Mouse (Mus musculus) heart, postnatal 36 days (tissue): ENCODE data around the gene Snap47. TPM values are rescaled to one million over a fixed set of nuclear protein-coding genes. Genes with fewer than 3 reads are reported as not detected.
A peak's percentile ranks its signal among the peaks of the same experiment; 100 is the strongest.

Experiments used
- DNase-seq, 2 experiments: peaks; one replicate each; pipeline ENCODE4 v3.0.0; 2021 to 2022
- intact Hi-C: fragments of 180-260 bp; cut with DNase I; formaldehyde crosslinking; loops from one replicate; pipeline ENCODE4 v1.15.1; 2025
- total RNA-seq, 2 experiments: library from RNA; stranded (reverse); gene quantifications; 2 replicates each; pipeline ENCODE4 v1.2.3; 2021

The Snap47 gene
- 10 to 100 TPM; 33.0 to 37.7 TPM for total RNA-seq

DNA sequence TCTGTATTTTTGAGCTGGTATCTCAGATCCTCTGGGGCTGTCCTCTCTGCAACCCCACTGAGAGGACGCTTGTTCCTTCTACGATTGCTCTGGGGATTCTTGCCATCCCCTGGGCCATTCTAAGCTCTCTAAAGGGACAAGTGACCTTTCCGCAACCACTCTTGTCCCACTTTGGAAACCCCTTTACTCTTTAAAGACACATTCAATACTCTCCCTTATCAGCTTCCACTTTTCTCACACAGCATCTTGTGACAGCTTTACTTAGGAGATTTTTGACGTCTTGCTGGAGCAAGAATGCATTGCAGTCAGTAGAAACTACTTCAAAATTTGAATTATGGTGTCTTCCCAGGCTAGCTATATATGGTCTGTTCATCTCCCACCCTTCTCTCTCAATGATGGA lies at the start of gene Snap47:
TSS of gene Snap47 (minus strand) at position 101 of the 400 bp plus-strand sequence.
- intact Hi-C loops: loop anchor here (2.0 kb wide), 1 partner anchor 22 kb away; the partner anchor contains the start of gene Zfp867
- no peak for DNase-seq

DNA sequence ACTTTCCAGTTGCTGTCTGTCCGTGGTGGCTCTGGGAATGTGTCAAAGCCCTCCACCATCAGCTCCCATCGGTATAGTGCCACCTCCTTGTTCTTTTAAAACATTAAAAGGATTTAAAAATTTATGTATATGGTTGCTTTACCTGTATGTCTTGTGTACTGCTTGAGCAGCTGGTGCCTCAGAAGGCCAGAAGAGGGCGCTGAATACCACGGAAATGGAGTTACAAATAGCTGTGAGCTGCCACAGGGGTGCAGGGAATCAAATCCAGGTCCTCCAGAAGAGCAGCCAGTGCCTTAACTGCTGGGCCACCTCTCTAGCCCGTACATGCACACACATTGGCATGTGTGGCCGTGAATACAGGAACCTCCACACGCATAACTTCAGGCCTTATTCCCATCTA lies 46.8 kb upstream of the Snap47 start:
- DNase-seq: no peak
- intact Hi-C loops: no loop called here

DNA sequence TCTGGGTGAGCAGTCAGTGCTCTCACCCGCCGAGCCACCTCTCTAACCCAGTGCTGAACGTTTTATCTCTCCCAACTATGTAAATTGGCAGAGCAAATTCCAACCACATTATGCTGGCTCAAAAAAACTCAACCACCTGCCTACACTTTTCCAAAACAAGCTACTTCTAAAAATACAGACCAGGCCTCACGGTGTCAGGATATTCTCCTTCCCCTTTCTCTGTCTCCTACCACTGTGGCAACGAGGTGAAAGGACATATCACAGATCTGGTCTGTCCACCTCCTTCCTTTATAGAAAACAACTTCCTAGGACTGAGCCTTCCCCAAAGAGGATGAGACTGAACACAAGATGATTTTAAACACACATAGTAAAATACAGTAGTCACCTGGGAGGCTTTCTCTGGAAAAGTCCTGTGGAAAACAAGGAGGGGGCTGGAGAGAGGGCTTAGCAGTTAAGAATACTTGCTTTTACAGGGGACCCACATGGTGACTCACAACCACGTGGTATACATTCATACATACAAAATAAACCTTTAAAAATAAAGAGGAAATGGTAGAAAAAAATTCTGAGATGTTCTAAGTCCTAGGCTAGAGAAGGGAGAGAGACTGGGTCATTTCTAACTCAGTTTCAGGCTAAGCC lies 45.8 kb upstream of the Snap47 start:
- DNase-seq: no peak
- intact Hi-C loops: no loop called here

DNA sequence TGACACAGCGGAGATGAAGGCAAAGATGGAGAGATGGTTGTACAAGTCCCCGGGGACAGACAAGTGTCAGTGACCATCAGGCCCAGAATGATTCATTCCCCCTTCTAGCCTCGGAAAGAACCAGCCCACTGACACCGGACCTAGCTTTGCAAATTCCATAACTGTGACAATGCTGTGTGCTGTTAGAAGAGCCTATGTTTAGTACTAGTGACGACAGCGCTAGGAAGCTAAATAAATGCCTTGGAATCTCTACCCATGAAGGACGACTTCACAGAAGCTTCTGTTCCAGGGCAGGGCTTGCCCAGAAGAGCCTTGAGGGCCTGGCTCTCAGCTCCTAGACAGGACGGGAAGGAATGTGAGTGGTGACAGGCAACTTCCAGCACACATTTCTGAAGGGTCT lies 35.2 kb upstream of the Snap47 start:
- DNase-seq: no peak
- intact Hi-C loops: no loop called here

DNA sequence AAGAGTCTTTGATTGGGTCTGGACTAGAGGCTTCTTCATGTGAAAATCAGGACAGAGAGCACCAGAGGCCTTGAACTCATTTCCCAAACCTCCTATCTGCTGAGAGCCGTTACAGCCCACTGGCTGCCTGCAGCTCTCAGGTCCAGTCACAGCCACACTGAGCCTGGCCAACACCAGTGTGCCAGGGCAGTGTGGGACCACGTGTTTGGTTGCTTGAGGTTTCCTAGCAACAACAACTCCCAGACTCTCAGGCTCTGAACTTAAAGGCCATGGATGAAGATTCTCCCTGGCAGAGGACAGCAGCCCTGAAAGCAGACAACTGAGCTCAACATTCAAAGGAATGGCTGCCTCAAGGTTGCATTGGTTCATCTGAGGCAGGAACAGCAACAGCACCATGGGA lies 34.7 kb upstream of the Snap47 start:
- DNase-seq: no peak
- intact Hi-C loops: no loop called here

DNA sequence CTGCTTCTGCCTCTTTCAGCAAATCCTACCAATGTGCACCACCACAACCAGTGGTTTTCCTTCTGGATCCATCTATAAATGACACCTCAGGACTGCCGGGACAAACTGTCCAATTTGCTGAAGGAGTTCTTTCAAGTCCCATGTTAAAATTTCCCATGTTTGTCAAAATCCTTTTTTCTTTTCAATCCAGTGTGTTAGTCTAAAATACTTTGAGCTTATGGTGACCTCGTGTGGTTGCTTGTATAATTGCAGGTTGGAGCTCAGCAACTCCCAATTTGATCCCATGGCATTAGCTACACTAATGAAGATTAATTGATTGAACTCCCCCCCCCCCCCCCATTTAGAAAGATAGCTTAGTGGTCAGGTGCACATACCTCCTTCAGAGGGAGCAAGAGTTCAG lies 32.2 kb upstream of the Snap47 start:
- peak; percentile 62 to 63 for DNase-seq
- intact Hi-C loops: loop anchor here (1.0 to 5.0 kb wide), 3 partner anchors 175 to 246 kb away; no protein-coding TSS in a partner anchor

DNA sequence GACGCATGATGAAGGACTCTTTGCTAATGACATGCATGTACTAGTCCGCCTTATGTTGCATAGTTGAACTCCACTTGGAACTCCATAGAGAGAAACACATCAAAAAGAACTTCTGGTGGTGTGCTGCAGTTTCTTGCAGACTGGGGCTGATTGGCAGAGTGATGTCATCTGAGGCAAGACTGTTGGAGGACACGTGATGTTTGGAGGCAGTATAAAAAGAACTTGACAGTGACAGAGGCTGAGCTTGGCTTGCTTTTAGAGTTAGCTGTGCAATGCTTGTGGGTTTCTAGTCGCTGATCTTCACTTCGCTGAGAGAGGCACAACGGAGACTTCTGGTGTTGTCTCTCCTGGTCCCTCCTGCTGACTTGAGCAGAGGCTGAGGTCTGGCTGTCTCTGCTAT lies 26.3 kb upstream of the Snap47 start:
- intact Hi-C loops: no loop called here
- no peak for DNase-seq

DNA sequence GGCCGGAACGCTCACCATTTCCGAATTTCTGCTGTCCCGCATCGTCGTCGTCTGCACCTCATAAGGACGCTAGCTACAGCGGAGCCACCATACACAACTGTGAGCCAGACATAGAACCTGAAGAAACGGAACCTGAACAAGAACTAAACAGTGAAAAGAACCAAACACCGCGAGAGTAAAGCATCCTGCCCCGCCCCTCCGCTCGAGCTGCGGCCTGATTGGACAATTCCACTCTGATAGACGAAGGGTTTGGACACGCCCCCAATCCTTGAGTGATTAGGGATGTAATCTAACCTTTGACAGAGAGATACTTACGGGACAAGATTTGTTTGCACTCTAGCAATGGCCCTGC lies 21.3 kb upstream of the Snap47 start, which contains the start of gene Zfp867:
TSS of gene Zfp867 (minus strand) at position 149 of the 352 bp plus-strand sequence.
- DNase-seq: peak; percentile 80 to 84
- intact Hi-C loops: loop anchor here (2.0 kb wide), 1 partner anchor 22 kb away; the partner anchor contains the start of genes Jmjd4 and Snap47

DNA sequence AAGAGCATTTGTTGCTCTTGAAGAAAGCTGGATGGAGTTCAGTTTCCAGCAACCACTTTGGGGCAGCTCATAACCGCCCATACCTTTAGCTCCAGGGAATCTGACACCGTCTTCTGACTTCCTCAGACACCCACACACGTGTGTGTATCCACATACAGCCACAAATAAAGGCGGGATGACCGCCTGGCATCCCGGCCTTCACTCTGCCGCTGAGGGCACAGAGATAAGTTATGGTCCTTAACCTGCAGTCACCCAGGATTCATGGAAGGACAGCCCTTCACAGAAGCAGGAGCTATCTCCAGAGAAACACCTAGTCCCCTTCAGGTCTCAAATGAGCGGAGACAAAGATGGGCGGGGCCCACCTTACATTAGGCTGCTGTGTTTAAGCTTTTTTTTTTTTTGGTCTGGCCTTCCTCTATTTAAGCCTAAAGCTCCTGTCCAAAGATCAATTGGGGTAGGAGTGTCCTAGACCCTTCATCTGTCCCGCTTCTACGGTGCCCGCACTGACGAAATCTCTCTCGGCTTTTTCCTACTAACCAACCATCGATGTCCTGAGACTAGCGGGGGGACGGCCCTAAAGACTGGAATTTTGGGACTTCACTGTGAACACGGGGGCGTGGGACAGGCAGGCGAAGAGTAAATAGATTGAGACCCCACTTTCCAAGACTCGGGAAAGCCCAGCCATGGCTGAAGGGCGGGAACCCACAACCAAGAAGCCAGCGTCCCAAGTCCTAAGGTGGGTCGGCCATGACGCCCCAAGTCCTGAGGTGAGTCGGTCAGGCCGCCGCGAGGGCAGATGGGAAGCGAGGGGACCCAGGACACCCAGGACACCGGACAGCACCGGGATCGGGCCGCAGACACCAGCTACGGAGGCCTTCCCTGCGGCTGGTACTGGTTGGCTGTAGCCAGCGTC lies 20.7 kb upstream of the Snap47 start:
- no peak for DNase-seq

DNA sequence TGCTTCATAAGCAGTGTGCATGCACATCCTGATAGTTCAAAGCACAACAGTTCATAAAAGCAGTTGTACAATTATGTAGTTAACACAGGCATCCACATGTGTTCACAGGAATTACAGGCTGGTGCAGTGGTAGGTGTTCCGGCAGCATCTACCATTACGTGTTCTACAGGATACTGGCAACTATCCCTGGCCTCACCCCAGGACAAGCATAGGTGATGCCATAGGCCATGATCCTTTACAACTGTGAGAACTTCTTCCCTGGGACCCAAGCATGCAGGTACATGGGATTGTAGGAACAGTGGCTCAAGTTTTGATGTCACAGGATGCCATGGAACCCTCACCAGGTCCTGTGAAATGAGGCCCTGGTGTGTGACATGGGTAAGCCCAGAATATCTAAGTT lies 9.5 kb upstream of the Snap47 start:
- intact Hi-C loops: no loop called here

More for the DNA sequence above, 20.7 kb upstream of the Snap47 start:
- intact Hi-C loops: loop anchor here (2.0 kb wide), 1 partner anchor 21 kb away; the partner anchor contains the start of genes Jmjd4 and Snap47

DNA sequence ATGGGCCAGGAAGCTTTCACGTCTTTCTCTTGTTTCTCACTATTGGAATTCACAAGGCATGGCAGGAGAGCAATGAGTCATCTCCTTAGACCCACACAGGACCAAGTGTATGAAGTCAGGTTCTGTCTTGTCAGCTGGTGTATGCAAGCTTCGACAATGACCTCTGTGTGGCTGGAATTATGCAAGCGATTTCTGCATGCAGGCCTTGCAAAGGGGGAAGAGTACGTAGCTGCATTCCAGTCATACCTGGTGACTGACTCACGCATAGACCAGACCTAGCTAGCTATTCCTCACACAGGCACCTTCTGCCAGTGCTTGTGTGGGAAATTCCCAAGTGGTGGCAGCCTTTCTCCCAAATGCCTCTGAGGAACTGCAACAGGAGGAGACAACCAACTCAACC lies 8.0 kb upstream of the Snap47 start:
- DNase-seq: peak; percentile 33 to 38
- intact Hi-C loops: no loop called here

More for the DNA sequence above, 9.5 kb upstream of the Snap47 start:
- no peak for DNase-seq

DNA sequence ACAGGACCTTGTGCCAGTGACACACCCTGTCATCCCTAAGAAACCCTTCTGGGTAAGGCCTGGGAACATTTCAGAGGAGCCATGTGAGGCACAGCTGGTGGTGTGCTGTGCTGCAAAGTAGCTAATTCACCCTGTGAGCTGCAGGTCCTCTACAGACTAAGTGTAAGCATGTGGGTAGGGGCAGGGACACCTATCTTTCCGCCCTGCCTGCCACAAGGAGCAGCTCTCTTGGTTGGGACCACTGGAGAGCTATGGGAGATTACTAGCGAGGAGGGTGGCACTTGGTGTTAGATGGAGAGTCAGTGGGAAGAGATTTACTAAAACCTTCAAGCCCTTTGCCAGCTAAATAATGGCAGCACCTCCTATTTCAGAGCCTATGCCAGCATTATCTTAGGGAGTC lies 5.9 kb upstream of the Snap47 start:
- DNase-seq: no peak
- intact Hi-C loops: loop anchor here (2.0 kb wide), 1 partner anchor 28 kb away; no protein-coding TSS in a partner anchor

DNA sequence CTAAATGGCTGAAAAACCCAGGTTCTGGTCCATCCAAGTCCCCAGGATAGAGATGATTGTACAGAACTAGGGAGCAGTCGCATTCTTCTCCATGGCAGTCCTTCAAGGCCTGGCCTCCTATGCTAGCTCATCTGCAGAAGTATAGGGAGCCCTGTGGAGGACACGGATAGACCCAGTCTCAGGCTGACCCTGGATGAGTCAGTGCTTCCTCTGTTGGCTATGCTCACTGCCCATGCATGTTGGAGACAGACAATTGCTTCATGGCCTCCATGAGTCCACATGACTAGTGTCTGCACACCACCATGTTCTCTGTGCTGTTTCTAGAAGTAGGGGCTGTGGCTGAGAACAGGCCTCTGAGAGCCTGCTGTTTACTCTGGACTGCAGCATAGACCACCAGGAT lies 5.4 kb upstream of the Snap47 start:
- intact Hi-C loops: loop anchor here (2.0 kb wide), 1 partner anchor 28 kb away; no protein-coding TSS in a partner anchor
- no peak for DNase-seq

DNA sequence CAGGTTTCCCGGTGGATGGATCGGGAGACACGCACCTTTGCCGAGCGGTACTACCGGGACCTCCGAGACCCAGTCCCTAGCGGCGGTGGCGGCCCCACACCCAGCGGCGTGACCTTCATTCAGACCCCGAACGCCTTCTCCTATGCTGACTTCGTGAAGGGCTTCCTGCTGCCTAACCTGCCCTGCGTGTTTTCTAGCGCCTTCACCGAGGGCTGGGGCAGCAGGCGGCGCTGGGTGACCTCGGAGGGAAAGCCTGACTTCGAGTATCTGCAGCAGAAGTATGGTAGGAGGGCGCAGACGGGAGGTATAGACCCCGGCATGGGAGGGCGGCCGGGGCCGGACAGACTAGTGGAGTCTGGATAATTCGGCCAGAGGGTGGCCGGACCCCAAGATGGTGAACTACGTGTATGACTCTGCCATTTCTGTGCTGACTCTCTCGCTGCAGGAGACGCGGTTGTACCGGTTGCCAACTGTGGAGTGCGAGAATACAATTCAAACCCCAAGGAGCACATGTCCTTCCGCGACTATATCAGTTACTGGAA lies 685 bp downstream of the Snap47 start:
- no peak for DNase-seq
- intact Hi-C loops: loop anchor here (2.0 kb wide), 1 partner anchor 22 kb away; the partner anchor contains the start of gene Zfp867

DNA sequence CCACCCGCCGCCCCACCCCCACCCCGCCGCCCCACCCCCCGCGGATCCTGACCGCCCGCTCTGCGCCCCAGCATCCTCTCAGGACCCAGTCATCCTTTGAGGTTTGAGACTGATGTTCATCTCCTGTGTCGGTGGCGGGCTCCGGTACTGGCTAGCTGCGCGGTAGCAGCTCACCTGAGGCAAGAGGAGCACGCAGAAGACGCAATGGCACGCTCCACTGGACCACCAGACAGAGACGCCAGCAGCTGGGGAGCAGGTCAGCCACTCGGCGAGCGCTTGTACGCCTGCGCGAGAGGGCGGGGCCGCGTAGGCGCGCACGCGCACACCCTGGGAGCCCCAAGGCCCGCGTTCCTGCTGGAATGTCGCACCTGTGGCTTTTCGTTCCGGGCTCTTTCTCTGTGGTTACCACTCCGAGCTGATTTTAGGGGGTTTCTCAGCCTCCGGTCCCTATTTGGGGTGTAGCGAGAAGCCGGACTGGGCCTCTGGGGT lies 1.2 kb downstream of the Snap47 start, which contains the start of gene Jmjd4:
TSS of gene Jmjd4 (plus strand) at position 305 of the 489 bp plus-strand sequence.
- peak; percentile 92 to 95 for DNase-seq
- intact Hi-C loops: loop anchor here (2.0 kb wide), 1 partner anchor 23 kb away; the partner anchor contains the start of gene Zfp867

DNA sequence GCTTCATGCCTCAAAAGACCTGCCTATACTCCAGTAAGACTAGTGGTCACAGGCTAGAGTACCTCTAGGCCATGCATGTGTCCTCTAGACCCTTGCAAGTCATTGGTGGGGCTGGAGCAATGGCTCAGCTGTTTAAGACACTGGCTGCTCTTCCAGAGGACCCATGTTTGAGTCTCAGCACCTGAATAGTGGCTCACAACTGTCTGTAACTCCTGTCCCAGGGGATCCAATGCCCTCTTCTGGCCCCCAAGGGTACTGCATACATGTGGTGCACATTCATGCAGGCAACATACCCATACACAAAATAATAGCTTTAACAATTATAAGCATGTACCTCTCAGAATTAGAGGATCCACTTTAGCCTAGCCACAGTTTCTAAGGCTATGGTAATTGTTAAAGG lies 7.9 kb downstream of the Snap47 start:
- no peak for DNase-seq
- intact Hi-C loops: no loop called here

DNA sequence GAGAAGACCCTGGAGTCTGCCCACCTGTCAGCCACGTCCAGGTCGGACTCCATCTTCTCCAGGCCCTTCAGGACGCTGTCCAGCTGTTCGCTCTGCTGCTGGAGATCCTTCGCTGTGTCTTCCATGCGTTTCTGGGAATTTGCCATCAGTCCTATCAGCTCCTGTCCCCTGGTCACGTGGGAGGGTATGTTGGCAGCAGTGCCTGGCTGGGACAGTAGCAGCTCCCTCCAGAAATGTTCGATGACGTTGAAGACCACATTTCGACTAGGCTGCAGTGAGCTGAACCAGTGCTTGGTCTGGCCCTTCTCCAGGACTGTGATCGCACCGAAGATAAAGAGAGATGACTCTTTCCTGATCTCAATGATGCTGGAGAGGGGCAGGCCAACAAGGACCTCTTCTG lies 13.0 kb downstream of the Snap47 start:
- intact Hi-C loops: no loop called here
- no peak for DNase-seq

DNA sequence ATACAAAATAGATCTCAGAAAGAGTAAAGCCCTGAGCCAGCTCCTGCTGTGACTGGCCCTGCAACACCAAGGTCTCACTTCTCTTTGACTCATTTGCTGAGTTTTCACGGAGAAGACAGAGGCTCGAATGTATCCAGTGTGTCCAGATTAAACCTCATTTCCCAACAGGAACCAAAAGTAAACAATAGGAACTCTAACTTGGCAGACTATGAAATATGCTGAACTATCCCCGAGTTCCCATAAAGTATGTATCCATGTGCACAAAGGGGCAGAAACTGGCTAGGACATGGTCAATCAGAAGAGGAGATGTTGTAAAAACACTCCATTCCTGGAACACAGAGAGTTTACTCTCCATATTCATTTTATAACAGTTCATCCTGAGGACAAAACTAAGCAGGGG lies 18.7 kb downstream of the Snap47 start:
- no peak for DNase-seq
- intact Hi-C loops: no loop called here

DNA sequence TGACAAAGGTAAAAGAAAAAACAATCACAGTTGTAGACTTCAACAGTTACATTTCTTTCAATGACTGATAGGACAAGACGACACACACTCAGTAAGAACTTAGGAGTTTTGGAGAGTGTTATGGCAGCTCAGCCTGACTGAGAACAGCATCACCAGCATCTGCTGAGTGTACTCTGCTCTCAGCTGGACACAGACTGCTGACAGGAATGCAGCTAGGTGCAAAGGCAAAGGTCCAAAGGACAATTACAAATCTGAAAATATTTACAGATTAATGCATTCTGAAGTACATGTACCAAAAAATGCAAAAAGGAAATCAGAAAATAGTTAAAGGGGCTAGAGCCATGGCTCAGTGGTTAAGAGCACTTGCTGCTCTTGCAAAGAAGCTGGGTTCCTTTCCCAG lies 21.0 kb downstream of the Snap47 start:
- intact Hi-C loops: loop anchor here (2.0 to 5.0 kb wide), 2 partner anchors 27 to 123 kb away; partner anchors contain the start of gene Wnt9a
- no peak for DNase-seq

DNA sequence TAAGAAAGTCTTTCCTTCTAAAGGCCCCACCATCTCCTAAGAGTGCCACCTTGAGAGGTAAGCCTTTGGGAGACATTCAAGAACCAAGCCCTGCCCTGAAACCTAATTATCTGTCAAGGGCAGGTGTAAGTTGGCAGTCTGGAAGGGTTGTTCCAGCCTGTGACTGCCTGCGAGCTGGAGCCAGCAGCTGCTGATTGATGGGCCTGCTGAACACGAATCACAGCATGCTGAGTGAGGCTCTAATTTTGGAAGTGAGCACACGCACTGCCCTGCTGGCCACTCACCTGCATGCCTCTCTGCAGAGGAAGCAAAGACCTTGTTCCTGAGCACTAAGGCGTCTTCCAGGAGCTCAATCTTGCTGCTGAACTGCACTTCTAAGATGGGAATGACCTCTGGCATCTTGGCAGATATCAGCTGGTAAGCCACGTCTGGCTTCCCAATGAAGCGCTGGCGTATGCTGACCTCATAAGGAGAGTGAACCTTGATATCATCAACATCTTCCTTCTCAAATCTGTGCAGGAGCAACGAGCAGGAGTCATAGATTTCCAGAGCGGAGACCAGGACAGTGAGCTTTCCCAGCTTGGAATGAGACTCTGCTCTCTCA lies 22.8 kb downstream of the Snap47 start:
- intact Hi-C loops: loop anchor here (2.0 to 5.0 kb wide), 2 partner anchors 29 to 121 kb away; partner anchors contain the start of gene Wnt9a
- DNase-seq: peak in 1 of 2 experiments; percentile 15
